Mouse (Mus musculus): ENCODE results near the gene Gpr101.

The Gpr101 gene

GRCm38 (mm10) chrX:57503634-57504033 is at the start of gene Gpr101:
Gene Gpr101 (minus strand): TSS chrX:57503757.
- no peak for DNase-seq (ENCODE audit: low spot score)

- DNase-seq (ENCODE audit: low spot score) = no peak
Measured at GRCm38 (mm10) chrX:57521117-57522095, 17.8 kb upstream of the Gpr101 start.

- no peak for DNase-seq (ENCODE audit: low spot score)
Measured at GRCm38 (mm10) chrX:57506247-57506646, 2.7 kb upstream of the Gpr101 start.
